Mouse (Mus musculus) olfactory bulb, adult 2 months (tissue): Measurements from ENCODE around the gene Arhgap30. TPM values are rescaled to one million over a fixed set of nuclear protein-coding genes. Genes with fewer than 3 reads are reported as not detected.

ENCODE experiments used
- H3K27ac ChIP-seq: fragments of 200-500 bp; 2 replicates; pipeline ENCODE4 v1.5.1; 2012; ENCODE audit warnings: low read depth, low read length; ENCODE audit not compliant: insufficient read depth
- H3K4me1 ChIP-seq: fragments of 200-500 bp; 2 replicates; pipeline ENCODE4 v1.6.1; 2012; ENCODE audit warnings: low read length; ENCODE audit not compliant: control insufficient read depth, insufficient read depth
- H3K4me3 ChIP-seq: fragments of 200-500 bp; 2 replicates; pipeline ENCODE4 v1.5.1; 2012; ENCODE audit warnings: mild to moderate bottlenecking, low read depth, low read length, moderate library complexity; ENCODE audit not compliant: insufficient read depth
- CTCF ChIP-seq: fragments of 200-500 bp; IDR thresholded peaks from 2 replicates; pipeline ENCODE4 v1.5.1; 2012; ENCODE audit warnings: low read depth, mild to moderate bottlenecking, low read length, moderate library complexity; ENCODE audit not compliant: insufficient read depth
- POLR2A ChIP-seq: fragments of 200-500 bp; IDR thresholded peaks from 2 replicates; pipeline ENCODE4 v1.6.1; 2012; ENCODE audit warnings: mild to moderate bottlenecking, low read depth, low read length, moderate library complexity; ENCODE audit not compliant: insufficient read depth
- WGBS: fragments of 180-500 bp; shearing (Covaris S2); methylation state at CpG from one replicate; pipeline ENCODE4 v1.1.7; 2018; 5-methylcytosine and 5-hydroxymethylcytosine counted together
- polyA plus RNA-seq: library from polyadenylated mRNA; stranded (reverse); fragments of >200 nt; gene quantifications from 2 replicates; pipeline ENCODE4 v1.2.4, GENCODE M21; 2012; ENCODE audit warnings: low replicate concordance; ENCODE audit not compliant: missing spikeins, insufficient read depth, insufficient read length

Gene Arhgap30
- polyA plus RNA-seq, 1 experiment, result 90.1 TPM

- Histone ChIP-seq H3K4me1 (peaks cover 7% of the 10 kb centered on the region), H3K27ac (no peak within 1 kb of the TSS), H3K4me3 (no peak within 1 kb of the TSS)
- TF ChIP-seq CTCF, result no peak
- no peak for TF ChIP-seq POLR2A
- WGBS, result 93% methylated on average over 5 of the region's 5 CpGs
Observed at GRCm38 (mm10) chr1:171418660-171419059, 29.9 kb downstream of the Arhgap30 start, which contains the start of gene Tstd1. Gene Tstd1, plus strand, starts transcription at chr1:171418872.

- H3K27ac ChIP-seq, result no peak overlapping the region
- H3K4me1 ChIP-seq, result peaks cover under 1% of the 10 kb centered on the region; the same call in 1 of the 2 replicates
- WGBS, result 57% methylated on average over 12 of the region's 12 CpGs
- H3K4me3 ChIP-seq, result no peak overlapping the region
- no peak for TF ChIP-seq CTCF
- no peak for TF ChIP-seq POLR2A
Observed at GRCm38 (mm10) chr1:171419291-171419882, 30.6 kb downstream of the Arhgap30 start.

GRCm38 (mm10) chr1:171419905-171420304 lies 31.2 kb downstream of the Arhgap30 start:
- TF ChIP-seq POLR2A, result no peak
- TF ChIP-seq CTCF, result no peak
- 65% methylated on average over 5 of the region's 5 CpGs for WGBS
- H3K4me3 ChIP-seq, result no peak overlapping the region
- no peak overlapping the region for H3K27ac ChIP-seq
- H3K4me1 ChIP-seq, result no peaks in the 10 kb centered on the region

GRCm38 (mm10) chr1:171422504-171423095 lies 33.8 kb downstream of the Arhgap30 start:
- Histone ChIP-seq H3K4me1 (no peaks in the 10 kb centered on the region), H3K4me3 (no peak overlapping the region), H3K27ac (no peak overlapping the region)
- WGBS, result 90% methylated on average over 8 of the region's 8 CpGs
- TF ChIP-seq POLR2A (no peak), CTCF (no peak)

- WGBS, result 69% methylated on average over 5 of the region's 5 CpGs
- TF ChIP-seq POLR2A (no peak), CTCF (no peak)
- no peaks in the 10 kb centered on the region for H3K4me1 ChIP-seq
- H3K4me3 ChIP-seq, result no peak overlapping the region
- no peak overlapping the region for H3K27ac ChIP-seq
Observed at GRCm38 (mm10) chr1:171424638-171425037, 35.9 kb downstream of the Arhgap30 start.

- Histone ChIP-seq H3K27ac (no peak overlapping the region), H3K4me3 (no peak overlapping the region), H3K4me1 (no peaks in the 10 kb centered on the region)
- TF ChIP-seq POLR2A (no peak), CTCF (no peak)
- 81% methylated on average over 4 of the region's 4 CpGs for WGBS
Observed at GRCm38 (mm10) chr1:171425126-171425525, 36.4 kb downstream of the Arhgap30 start.

- peaks cover under 1% of the 10 kb centered on the region for H3K4me1 ChIP-seq
- H3K27ac ChIP-seq, result no peak overlapping the region
- no peak for TF ChIP-seq CTCF
- TF ChIP-seq POLR2A, result no peak
- 79% methylated on average over 5 of the region's 5 CpGs for WGBS
- H3K4me3 ChIP-seq, result no peak overlapping the region
Observed at GRCm38 (mm10) chr1:171432158-171432557, 43.4 kb downstream of the Arhgap30 start.

GRCm38 (mm10) chr1:171435288-171435814 lies 46.6 kb downstream of the Arhgap30 start:
- TF ChIP-seq POLR2A, result no peak
- TF ChIP-seq CTCF, result no peak
- Histone ChIP-seq H3K4me3 (no peak overlapping the region), H3K27ac (no peak overlapping the region), H3K4me1 (peaks cover 7% of the 10 kb centered on the region)
- WGBS, result 77% methylated on average over 7 of the region's 7 CpGs

GRCm38 (mm10) chr1:171435974-171436373 lies 47.2 kb downstream of the Arhgap30 start:
- H3K4me3 ChIP-seq, result no peak overlapping the region
- WGBS, result 87% methylated on average over 1 of the region's 1 CpGs
- TF ChIP-seq CTCF, result no peak
- TF ChIP-seq POLR2A, result no peak
- H3K4me1 ChIP-seq, result peaks cover 9% of the 10 kb centered on the region
- no peak overlapping the region for H3K27ac ChIP-seq
